Mouse (Mus musculus): ENCODE data around the gene Phldb3.

The Phldb3 gene

GRCm38 (mm10) chr7:24630116-24630880 is 19.7 kb downstream of the Phldb3 start:
- in situ Hi-C loops (cut with MseI, MboI) = no loop called here

DNA sequence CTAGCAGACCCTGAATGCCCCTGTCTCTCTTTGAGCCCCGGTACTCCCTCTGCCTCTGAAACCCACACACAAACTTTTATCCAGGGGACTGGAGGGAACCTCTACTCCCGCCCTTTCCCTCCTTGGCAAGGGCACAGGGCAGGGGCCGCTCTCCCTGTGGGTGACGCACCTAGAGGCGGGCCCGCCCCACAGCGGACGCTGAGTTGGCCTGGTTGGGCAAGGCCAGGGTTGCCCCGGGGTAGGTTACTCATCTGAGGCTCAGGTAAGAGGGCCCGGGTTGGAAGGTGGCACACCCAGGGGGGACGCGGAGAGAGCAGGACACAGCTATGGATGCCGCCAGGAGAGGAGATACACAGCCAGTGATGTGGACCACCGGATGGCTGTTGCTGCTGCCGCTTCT is 25.7 kb downstream of the Phldb3 start, which contains the start of gene Lypd3:
Gene Lypd3, plus strand, starts transcription at position 287 of the 400 bp plus-strand sequence.
- in situ Hi-C loops (cut with MseI, MboI) = no loop called here

DNA sequence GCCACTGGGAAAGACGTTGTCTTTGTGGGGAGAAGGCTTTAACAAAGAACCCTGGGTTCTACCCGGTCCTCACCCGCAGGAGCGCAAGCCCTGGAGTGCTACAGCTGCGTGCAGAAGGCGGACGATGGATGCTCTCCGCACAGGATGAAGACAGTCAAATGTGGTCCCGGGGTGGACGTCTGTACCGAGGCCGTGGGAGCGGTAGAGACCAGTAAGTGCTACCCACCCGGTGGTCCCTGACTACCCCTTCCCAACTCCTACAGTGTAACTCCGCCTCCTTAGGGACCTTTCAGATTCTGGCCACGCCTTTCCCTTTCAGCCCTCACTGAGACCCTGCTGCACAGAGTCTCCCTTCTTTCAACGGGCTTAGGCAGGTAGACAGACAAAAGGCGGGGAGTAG is 26.5 kb downstream of the Phldb3 start:
- in situ Hi-C loops (cut with MseI, MboI) = no loop called here

DNA sequence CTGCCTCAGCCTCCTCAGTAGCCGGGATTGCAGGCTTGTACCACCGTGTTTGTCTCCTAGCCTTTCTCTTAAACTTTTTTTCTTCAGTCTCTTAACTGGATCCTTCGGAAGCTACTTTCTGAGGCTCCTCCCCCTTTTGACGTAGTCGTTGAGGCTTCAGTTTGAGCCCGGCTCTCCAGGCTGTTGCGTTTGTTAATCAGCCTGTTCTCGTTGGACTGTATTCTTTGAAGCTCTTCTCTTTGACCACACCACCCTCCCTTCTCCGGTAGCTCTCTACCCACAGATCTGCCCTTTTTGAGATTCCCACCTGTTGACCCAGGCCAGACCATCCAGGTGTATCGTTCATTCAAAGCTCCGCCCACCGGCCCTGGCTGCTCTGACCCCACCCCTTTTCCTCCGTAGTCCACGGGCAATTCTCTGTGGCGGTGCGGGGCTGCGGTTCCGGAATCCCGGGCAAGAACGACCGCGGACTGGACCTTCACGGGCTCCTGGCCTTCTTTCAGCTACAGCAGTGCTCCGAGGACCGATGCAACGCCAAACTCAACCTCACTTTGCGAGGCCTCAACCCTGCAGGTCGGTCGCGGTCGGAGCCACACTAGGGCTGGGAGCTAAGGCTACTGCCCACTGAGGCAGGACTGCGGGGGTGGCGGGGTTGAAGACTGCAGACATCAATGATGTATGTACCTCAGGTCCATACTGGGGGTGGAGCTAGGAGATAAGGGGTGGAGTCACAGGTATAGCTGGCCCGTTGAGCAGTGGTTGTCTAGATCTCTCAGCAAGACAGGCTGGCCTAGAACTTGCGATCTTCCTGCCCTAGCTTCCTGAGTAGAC is 27.7 kb downstream of the Phldb3 start:
- in situ Hi-C loops (cut with MseI, MboI) = no loop called here

DNA sequence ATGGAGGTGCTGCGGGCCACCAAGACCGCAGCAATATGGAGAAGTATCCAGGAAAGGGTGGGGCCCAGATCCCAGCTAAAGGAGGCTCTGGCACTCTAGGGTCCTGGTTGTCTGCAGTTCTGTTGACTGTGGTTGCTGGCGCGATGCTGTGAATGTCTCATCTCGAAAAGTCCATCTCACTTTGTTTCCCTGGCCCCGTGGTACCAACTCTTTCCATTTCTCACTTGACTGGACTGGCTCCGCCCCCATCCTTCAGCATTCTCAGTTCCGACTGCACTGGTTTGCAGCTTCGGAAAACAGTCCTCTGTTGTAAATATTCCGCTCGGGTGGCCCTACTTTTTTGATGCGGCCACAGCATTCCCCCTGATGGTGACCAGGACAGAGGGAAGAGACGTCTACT is 29.9 kb downstream of the Phldb3 start:
- in situ Hi-C loops (cut with MseI, MboI) = loop anchor here in 1 of 2 experiments (5.0 kb wide), 1 partner anchor 38 kb away; no protein-coding TSS in a partner anchor

DNA sequence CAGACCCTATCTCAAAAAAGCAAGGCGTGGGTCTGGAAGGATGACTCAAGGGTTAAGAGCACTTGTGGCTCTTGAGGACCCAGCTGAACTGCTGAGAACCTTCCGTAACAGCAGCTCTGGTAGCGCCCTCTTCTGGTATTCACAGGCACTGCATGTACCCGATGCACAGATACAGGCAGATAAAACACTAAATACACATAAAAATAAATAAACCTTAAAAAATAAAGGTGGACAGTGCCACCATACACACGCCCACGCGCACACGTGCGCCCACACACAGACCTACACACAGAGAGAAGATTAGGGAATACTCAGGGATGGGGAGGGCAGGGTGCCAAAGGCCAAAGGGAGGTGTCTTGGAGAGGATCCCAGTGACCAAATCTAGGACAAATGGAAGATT is 31.9 kb downstream of the Phldb3 start:
- in situ Hi-C loops (cut with MseI, MboI) = loop anchor here in 1 of 2 experiments (5.0 kb wide), 1 partner anchor 40 kb away; no protein-coding TSS in a partner anchor

DNA sequence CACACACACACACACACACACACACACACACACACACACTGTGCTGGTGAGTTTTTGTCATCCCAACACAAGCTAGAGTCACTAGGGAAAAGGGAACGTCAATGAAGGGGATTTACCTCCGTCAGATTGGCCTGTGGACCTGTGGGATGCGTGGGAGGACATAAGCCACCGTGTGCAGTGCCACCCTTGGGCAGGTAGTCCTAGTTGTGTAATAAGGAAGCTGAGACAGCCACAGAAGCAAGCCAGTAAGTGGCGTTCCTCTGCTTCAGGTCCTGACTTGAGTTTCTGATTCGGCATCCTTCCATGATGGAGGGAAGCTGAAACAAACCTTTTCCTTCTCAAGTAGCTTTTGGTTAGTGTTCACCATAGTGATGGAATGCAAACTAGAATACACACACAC is 33.9 kb downstream of the Phldb3 start:
- in situ Hi-C loops (cut with MseI, MboI) = loop anchor here in 1 of 2 experiments (5.0 kb wide), 1 partner anchor 42 kb away; no protein-coding TSS in a partner anchor

GRCm38 (mm10) chr7:24644996-24645395 is 34.4 kb downstream of the Phldb3 start:
- in situ Hi-C loops (cut with MseI, MboI) = loop anchor here (5.0 kb wide), 1 partner anchor 43 kb away; no protein-coding TSS in a partner anchor

GRCm38 (mm10) chr7:24646486-24646885 is 35.9 kb downstream of the Phldb3 start:
- in situ Hi-C loops (cut with MseI, MboI) = loop anchor here in 1 of 2 experiments (5.0 kb wide), 1 partner anchor 44 kb away; no protein-coding TSS in a partner anchor

DNA sequence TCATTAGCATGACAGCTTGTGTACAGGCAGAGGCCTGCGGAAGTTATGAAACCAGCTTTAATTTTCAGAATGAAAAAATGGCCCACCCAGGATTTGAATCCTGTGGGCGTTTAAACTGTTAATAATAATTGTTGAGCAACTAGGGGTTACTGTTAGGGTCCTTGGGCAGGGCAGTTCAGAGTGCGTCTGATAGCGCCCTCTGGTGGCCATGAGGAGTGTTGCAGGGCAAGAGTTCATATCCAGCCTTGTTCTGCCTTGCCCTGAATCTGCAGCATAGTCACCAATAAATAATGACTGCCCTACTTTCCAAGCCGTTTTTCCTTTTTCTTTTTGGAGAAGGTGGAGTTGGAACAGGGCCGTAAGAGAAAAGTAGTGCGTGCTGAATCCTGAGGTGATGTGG is 43.1 kb downstream of the Phldb3 start:
- in situ Hi-C loops (cut with MseI, MboI) = no loop called here

DNA sequence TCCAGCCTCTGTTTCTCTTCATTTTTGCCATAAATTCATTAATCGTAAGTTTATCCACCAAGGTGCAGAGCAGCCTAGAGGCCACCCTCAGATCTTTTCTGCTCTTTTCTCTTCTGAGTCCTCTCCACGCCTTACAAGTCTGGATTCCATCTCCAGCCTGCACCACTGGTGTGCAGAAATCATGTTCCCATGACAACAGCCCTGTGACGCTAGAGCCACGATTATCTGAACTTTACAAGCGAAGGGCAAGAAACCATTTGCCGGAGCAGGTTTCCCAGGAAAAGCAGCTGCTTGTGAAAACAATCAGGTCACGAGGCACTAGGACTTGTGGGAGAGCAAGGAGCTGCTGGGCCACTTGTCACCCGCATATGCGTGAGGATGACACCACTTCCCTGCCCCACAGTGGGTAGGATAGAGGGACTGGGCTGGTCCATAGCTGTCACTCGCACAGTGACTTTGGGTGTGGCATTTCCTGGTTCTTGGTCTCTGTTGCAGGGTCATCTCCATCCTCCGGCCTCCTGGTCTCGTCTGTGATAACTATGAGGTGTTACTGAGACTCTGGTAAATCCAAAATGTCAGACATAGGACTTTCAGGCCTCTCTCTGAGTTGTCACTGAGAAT is 49.3 kb downstream of the Phldb3 start:
- in situ Hi-C loops (cut with MseI, MboI) = no loop called here

DNA sequence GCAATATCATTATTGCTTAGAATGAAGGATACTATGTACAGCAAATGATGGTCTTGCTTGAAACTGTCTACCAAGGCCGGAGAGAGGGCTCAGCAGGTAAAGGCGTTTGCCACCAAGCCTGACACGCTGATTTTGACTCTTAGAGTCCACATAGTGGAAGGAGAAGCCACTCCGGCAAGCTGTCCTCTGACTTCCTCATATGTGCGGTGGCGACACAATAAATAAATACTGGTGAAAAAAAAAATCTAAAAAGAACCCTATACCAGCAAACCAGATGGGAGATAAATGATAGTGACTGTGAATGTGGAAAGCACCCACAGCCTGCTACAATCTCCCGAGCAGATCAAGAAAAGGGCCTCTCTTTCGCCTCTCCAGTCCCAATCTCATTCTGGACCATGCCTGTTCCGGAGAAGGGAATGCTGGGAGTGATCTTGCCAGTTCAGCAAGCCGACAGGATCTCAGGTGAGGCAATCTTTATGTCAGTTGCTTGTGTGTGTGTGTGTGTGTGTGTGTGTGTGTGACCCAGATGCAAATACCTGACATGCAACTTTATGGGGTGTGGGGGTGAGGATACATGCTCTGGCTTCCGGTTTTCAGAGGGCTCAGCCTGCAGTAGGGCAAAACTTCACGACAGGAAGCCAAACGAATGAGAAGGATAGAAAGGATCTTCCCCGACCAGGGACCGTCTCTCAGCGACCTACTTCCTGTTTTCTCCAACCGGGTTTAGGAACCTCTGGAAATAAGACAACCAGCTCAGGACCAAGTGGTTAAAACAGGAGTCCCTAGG is 50.7 kb downstream of the Phldb3 start:
- in situ Hi-C loops (cut with MseI, MboI) = no loop called here

DNA sequence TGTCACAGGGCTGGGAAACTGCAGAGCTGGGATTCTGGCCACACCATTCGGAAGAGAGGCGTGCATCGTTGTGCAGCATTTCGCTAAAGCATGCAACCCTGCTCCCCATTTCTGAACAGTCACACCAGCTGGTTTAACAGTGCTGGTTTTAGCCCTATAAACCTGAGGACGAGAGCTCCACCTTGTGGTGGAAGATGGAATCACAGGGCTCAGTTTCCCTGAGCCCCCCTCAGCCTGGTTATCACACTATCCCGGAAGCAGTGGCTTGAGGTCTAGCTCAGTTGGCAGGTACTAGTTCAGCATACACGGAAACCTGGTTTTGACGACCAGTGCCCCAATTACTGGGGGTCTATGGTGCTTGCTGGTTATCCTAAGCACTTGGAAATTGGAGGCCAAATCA is 52.0 kb downstream of the Phldb3 start:
- in situ Hi-C loops (cut with MseI, MboI) = no loop called here

DNA sequence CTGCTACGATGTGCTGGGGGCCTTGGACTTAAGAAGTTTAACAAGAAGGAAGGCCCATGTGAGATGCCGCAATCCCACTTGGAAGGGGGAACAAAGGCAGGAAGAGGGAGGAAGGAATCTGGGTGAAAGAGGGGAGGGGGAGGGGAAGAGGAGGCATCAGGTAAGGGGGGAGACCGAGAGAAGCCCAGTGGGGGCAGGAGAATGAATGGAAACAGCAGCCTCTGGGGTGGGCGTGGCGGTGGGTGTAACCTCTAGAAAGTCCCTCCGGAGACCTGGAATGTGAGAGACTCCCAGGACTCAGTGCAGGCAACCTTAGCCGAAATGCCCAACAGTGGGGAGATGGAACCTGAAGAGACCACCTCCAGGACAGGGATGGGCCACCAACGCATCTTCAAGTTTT is 53.7 kb downstream of the Phldb3 start:
- in situ Hi-C loops (cut with MseI, MboI) = no loop called here

DNA sequence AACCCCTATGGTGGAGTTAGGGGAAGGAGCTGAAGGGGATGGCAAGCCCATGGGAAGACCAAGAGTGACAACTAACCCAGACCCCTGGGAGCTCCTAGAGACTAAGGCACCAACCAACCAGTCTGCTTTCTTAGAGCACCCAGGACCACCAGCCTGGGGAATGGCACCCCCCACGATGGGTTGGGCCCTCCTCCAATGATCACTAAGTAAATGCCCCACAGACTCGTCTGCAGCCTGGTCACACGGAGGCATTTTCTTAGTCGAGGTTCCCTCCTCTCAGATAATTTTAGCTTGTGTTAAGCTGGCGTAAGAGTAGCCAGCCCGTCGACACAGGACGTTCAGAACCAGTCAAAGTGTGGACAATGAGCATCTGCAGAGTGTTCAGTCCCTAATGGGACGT is 54.4 kb downstream of the Phldb3 start:
- in situ Hi-C loops (cut with MseI, MboI) = no loop called here

GRCm38 (mm10) chr7:24671944-24672439 is 61.4 kb downstream of the Phldb3 start:
- in situ Hi-C loops (cut with MseI, MboI) = loop anchor here in 1 of 2 experiments (5.0 kb wide), 1 partner anchor 50 kb away; no protein-coding TSS in a partner anchor

DNA sequence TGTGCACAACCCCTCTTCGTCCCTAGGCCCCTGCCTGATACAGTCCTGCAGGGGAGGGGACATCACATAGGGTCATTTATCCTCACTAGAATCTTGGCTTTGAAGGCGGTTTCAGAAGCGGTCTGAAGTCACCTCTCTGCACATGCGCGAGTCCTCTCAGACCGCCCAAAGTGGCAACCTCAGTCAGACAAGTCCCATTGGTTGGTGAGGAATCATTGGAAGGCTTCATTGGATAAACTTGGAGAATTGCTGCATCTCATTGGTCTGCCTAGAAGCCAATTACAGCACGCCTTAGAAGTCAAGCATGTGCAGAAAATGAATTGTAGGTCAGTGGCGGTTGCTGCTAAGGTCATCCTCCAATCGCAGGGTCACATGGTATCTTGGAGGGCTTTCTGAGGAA is 66.0 kb downstream of the Phldb3 start, which contains the start of gene Tex101:
Gene Tex101, minus strand, starts transcription at position 101 of the 400 bp plus-strand sequence.
- in situ Hi-C loops (cut with MseI, MboI) = no loop called here
